Mouse (Mus musculus): ENCODE data around the gene Atp8a2. TPM values are rescaled to one million over a fixed set of nuclear protein-coding genes. Genes with fewer than 3 reads are reported as not detected.
A peak's percentile ranks its signal among the peaks of the same experiment; 100 is the strongest.

Gene Atp8a2
- total and polyA plus RNA-seq, 2 experiments from 2014 or later, result 43.0 to 81.7 TPM

- no peak overlapping the region for H3K9ac ChIP-seq (replicated peaks; ENCODE audit: low read length, poor library complexity, severe bottlenecking)
- TF ChIP-seq CTCF (IDR thresholded peaks at IDR 0.05), result no peak
- peaks cover 25% of the 10 kb centered on the region for H3K36me3 ChIP-seq (ENCODE audit: insufficient read depth, low read length)
- ATAC-seq (ENCODE audit: low FRiP score), result no peak
- H3K4me2 ChIP-seq (ENCODE audit: low read depth, low read length, poor library complexity, severe bottlenecking), result no peak overlapping the region
- H3K27ac ChIP-seq (ENCODE audit: low read depth, low read length), result no peak overlapping the region
- peaks cover 3% of the 10 kb centered on the region; the same call in 1 of the 2 replicates for H3K4me1 ChIP-seq (ENCODE audit: insufficient read depth, low read length)
- no peaks in the 10 kb centered on the region for H3K27me3 ChIP-seq (ENCODE audit: insufficient read depth, low read length)
- H3K4me3 ChIP-seq (ENCODE audit: low read depth, low read length), result no peak overlapping the region
- WGBS, result 69% methylated on average over 8 of the region's 8 CpGs
- no peak for DNase-seq (ENCODE audit: low spot score)
- no peaks in the 10 kb centered on the region for H3K9me3 ChIP-seq (ENCODE audit: low read length)
These were observed 605.1 kb downstream of the Atp8a2 start for GRCm38 (mm10) chr14:59591901-59592300.

- TF ChIP-seq CTCF (IDR thresholded peaks at IDR 0.05), result peak; percentile 50
- ATAC-seq (ENCODE audit: low FRiP score) (no peak), DNase-seq (ENCODE audit: low spot score) (no peak)
- 77% methylated on average over 1 of the region's 1 CpGs for WGBS
- Histone ChIP-seq H3K27ac (ENCODE audit: low read depth, low read length) (no peak overlapping the region), H3K9me3 (ENCODE audit: low read length) (no peaks in the 10 kb centered on the region), H3K4me3 (ENCODE audit: low read depth, low read length) (no peak overlapping the region), H3K4me2 (ENCODE audit: low read depth, low read length, poor library complexity, severe bottlenecking) (no peak overlapping the region), H3K27me3 (ENCODE audit: insufficient read depth, low read length) (no peaks in the 10 kb centered on the region), H3K4me1 (ENCODE audit: insufficient read depth, low read length) (no peaks in the 10 kb centered on the region), H3K36me3 (ENCODE audit: insufficient read depth, low read length) (peaks cover 37% of the 10 kb centered on the region), H3K9ac (replicated peaks; ENCODE audit: low read length, poor library complexity, severe bottlenecking) (no peak overlapping the region)
These were observed 606.4 kb downstream of the Atp8a2 start for GRCm38 (mm10) chr14:59590614-59591013.

MicroRNAs within 50 kb of the gene (microRNA counts, 519-probe panel; counts per million panel counts)
- microRNA mmu-miR-719, result 528 counts per million, percentile 58 among the panel's probes with 10 or more counts

Small RNAs within 50 kb of the gene (microRNA-seq; reads per million reads assigned to microRNA genes)
- not detected for gene Mir719 (ENCODE audit: borderline number of aligned reads)

Other genes starting within 250 kb of the Atp8a2 start
- gene Nupl1, start 54.3 kb upstream of the Atp8a2 start, total RNA-seq (2014; rRNA removed), result 0.05 and 0.16 TPM in 2 replicates
- gene Nupl1, start 54.3 kb upstream of the Atp8a2 start, polyA plus RNA-seq (2015; fragmentation: Nextera tagmentation; extraction: Ambion mirVana), result 0.07 TPM in 1 of 2 replicates, not detected in the other
- 115 and 137 TPM in 2 replicates for gene Gm49336, start 54.3 kb upstream of the Atp8a2 start, total RNA-seq (2014; rRNA removed)
- 36.9 and 37.5 TPM in 2 replicates for gene Gm49336, start 54.3 kb upstream of the Atp8a2 start, polyA plus RNA-seq (2015; fragmentation: Nextera tagmentation; extraction: Ambion mirVana)
- gene Mtmr6, start 68.0 kb upstream of the Atp8a2 start, total RNA-seq (2014; rRNA removed), result 36.1 and 38.6 TPM in 2 replicates
- gene Mtmr6, start 68.0 kb upstream of the Atp8a2 start, polyA plus RNA-seq (2015; fragmentation: Nextera tagmentation; extraction: Ambion mirVana), result 57.7 and 58.6 TPM in 2 replicates
- 28.3 TPM in 2 replicates for gene Amer2, start 176.1 kb upstream of the Atp8a2 start, total RNA-seq (2014; rRNA removed)
- 13.7 and 18.3 TPM in 2 replicates for gene Amer2, start 176.1 kb upstream of the Atp8a2 start, polyA plus RNA-seq (2015; fragmentation: Nextera tagmentation; extraction: Ambion mirVana)